Mouse (Mus musculus) embryonic facial prominence, embryonic 12.5 days (tissue): ENCODE results near the gene Matn1. TPM values are rescaled to one million over a fixed set of nuclear protein-coding genes. Genes with fewer than 3 reads are reported as not detected.

Experiments
- ATAC-seq: fragments of 200-750 bp; cut with Nextera tagmentation; 2 replicates; pipeline ENCODE4 v1.8.0; 2017; ENCODE audit not compliant: insufficient number of reproducible peaks, insufficient read depth, low FRiP score, low TSS enrichment
- H3K27ac ChIP-seq: fragments of 300-500 bp; sonication (generic); 2 replicates; pipeline ENCODE4 v1.5.1; 2016; ENCODE audit warnings: mild to moderate bottlenecking
- H3K27me3 ChIP-seq: fragments of 300-500 bp; sonication (generic); 2 replicates; pipeline ENCODE4 v1.6.1; 2016; ENCODE audit warnings: mild to moderate bottlenecking, moderate library complexity
- H3K36me3 ChIP-seq: fragments of 300-500 bp; sonication (generic); 2 replicates; pipeline ENCODE4 v1.6.1; 2016; ENCODE audit warnings: mild to moderate bottlenecking
- H3K4me1 ChIP-seq: fragments of 300-500 bp; sonication (generic); 2 replicates; pipeline ENCODE4 v1.6.1; 2016
- H3K4me2 ChIP-seq: fragments of 300-500 bp; sonication (generic); replicated peaks from 2 replicates; pipeline ENCODE4 v1.6.1; 2016; ENCODE audit warnings: mild to moderate bottlenecking, moderate library complexity
- H3K4me3 ChIP-seq: fragments of 300-500 bp; sonication (generic); 2 replicates; pipeline ENCODE4 v1.5.1; 2016; ENCODE audit warnings: mild to moderate bottlenecking
- H3K9ac ChIP-seq: fragments of 300-500 bp; sonication (generic); 2 replicates; pipeline ENCODE4 v1.6.1; 2016; ENCODE audit warnings: mild to moderate bottlenecking, moderate library complexity
- H3K9me3 ChIP-seq: fragments of 300-500 bp; sonication (generic); 2 replicates; pipeline ENCODE4 v1.6.1; 2016; ENCODE audit warnings: mild to moderate bottlenecking, moderate library complexity
- WGBS: fragments of 180-500 bp; shearing (Covaris S2); methylation state at CpG from one replicate; pipeline ENCODE4 v1.1.7; 2016; 5-methylcytosine and 5-hydroxymethylcytosine counted together
- polyA plus RNA-seq: library from polyadenylated mRNA; unstranded; fragments of >200 nt; fragmentation: Nextera tagmentation; extraction: Ambion mirVana; gene quantifications from 2 replicates; pipeline ENCODE4 v1.2.1, GENCODE M21; 2016

The Matn1 gene
- polyA plus RNA-seq, 1 experiment from 2014 or later: 4.2 TPM

- no peak overlapping the region for H3K9ac ChIP-seq
- no peak overlapping the region for H3K4me2 ChIP-seq
- no peaks in the 10 kb centered on the region for H3K4me1 ChIP-seq
- WGBS: 82% methylated on average over 10 of the region's 10 CpGs
- no peak for ATAC-seq
- no peaks in the 10 kb centered on the region for H3K36me3 ChIP-seq
- no peaks in the 10 kb centered on the region for H3K27me3 ChIP-seq
- H3K27ac ChIP-seq: no peak overlapping the region
- H3K9me3 ChIP-seq: no peaks in the 10 kb centered on the region
- no peak overlapping the region for H3K4me3 ChIP-seq
These were observed 13.0 kb downstream of the Matn1 start for GRCm38 (mm10) chr4:130957156-130957555.

DNA sequence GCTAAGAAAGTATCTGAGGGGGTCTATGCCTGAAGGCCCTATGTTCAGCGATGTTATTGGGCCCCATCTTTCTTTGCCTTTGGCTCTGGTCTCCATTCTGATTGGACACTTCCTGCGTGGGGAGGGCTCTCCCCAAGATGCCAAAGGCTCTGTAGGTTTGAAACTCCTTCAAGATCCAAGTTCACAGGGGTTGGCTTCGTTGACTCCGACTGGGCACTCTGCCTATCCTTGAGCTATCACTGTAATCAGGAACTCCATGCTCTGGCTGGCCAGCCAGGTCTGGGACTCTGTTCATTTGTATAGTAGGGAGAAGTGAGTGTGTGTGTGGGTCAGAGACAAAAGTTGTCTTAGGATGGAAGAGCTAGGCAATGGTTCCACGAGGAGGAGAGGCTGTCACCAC is 14.6 kb downstream of the Matn1 start:
- Histone ChIP-seq H3K9me3 (no peaks in the 10 kb centered on the region), H3K9ac (no peak overlapping the region), H3K4me2 (no peak overlapping the region), H3K4me3 (no peak overlapping the region), H3K27ac (no peak overlapping the region), H3K27me3 (no peaks in the 10 kb centered on the region), H3K36me3 (no peaks in the 10 kb centered on the region), H3K4me1 (no peaks in the 10 kb centered on the region)
- no peak for ATAC-seq
- 73% methylated on average over 5 of the region's 5 CpGs for WGBS

- no peak for ATAC-seq
- H3K27me3 ChIP-seq: no peaks in the 10 kb centered on the region
- H3K9ac ChIP-seq: no peak overlapping the region
- H3K9me3 ChIP-seq: no peaks in the 10 kb centered on the region
- WGBS: 56% methylated on average over 6 of the region's 6 CpGs
- H3K36me3 ChIP-seq: no peaks in the 10 kb centered on the region
- H3K27ac ChIP-seq: no peak overlapping the region
- H3K4me1 ChIP-seq: no peaks in the 10 kb centered on the region
- H3K4me3 ChIP-seq: no peak overlapping the region
- H3K4me2 ChIP-seq: no peak overlapping the region
These were observed 15.5 kb downstream of the Matn1 start for GRCm38 (mm10) chr4:130959678-130960077.

DNA sequence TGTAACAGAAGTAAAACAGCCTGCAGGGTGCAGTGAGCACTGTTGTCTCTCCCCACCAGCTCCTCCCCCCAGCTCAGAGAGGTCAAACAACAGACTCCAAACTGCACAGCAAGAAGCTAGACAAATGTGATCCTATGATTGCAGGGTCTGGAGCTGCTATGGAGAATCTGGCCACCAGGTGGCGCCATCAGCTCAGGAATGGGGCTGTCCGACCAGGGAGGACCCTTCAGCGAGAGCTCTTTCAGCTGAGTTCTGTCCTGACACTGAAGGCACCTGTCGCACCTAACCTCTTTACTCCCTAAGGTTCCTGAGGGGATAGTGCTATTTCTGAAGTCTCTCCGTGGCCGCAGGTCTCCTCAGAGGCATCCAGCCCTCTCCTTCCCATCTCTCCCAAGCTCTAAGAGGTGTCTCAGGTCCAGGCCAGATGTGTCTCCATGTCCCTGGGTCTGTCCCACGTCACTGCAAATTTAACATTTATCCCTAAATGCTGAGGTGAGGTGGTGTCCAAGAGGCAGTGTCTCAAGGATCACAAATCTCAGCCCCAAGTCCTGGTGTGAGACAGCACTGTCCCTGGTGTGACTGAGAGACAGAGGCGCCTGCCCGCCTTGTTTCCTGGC is 16.0 kb downstream of the Matn1 start:
- Histone ChIP-seq H3K36me3 (no peaks in the 10 kb centered on the region), H3K27me3 (no peaks in the 10 kb centered on the region), H3K4me2 (no peak overlapping the region), H3K4me1 (no peaks in the 10 kb centered on the region), H3K9ac (no peak overlapping the region), H3K9me3 (no peaks in the 10 kb centered on the region), H3K27ac (no peak overlapping the region), H3K4me3 (no peak overlapping the region)
- 30% methylated on average over 9 of the region's 9 CpGs for WGBS
- ATAC-seq: 0 out of 2 replicates have a peak, but pooled peaks have one; percentile 59

DNA sequence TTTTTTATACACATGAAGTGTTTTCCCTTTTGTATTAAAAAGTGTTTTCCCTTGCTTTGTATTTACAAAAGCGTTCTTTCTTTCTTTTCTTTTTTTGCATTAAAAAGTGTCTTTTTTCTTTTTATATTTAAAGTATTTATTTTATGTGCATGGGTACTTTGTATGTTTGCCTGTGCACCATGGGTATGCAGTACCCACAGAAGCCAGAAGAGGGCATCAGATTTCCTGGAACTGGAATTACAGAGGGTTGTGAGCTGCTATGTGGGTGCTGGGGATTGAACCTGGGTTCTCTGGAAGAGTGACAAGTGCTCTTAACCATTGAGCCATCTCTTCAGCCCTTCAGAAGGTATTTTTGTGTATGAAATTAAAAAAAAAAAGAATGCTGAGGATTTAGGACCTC is 27.1 kb downstream of the Matn1 start:
- H3K27ac ChIP-seq: no peak overlapping the region
- ATAC-seq: no peak
- peaks cover 5% of the 10 kb centered on the region; the same call in 1 of the 2 replicates for H3K27me3 ChIP-seq
- WGBS: 97% methylated on average over 1 of the region's 1 CpGs
- no peak overlapping the region for H3K4me3 ChIP-seq
- no peak overlapping the region for H3K9ac ChIP-seq
- no peaks in the 10 kb centered on the region for H3K9me3 ChIP-seq
- H3K36me3 ChIP-seq: no peaks in the 10 kb centered on the region
- no peak overlapping the region for H3K4me2 ChIP-seq
- 0 out of 2 replicates have a peak, but pooled peaks cover 2% of the 10 kb centered on the region for H3K4me1 ChIP-seq

GRCm38 (mm10) chr4:130972421-130972829 is 28.2 kb downstream of the Matn1 start:
- H3K9ac ChIP-seq: no peak overlapping the region
- 0 out of 2 replicates have a peak, but pooled peaks cover 2% of the 10 kb centered on the region for H3K4me1 ChIP-seq
- H3K4me2 ChIP-seq: no peak overlapping the region
- no peaks in the 10 kb centered on the region for H3K9me3 ChIP-seq
- no peaks in the 10 kb centered on the region for H3K36me3 ChIP-seq
- no peak overlapping the region for H3K4me3 ChIP-seq
- 74% methylated on average over 5 of the region's 5 CpGs for WGBS
- H3K27ac ChIP-seq: no peak overlapping the region
- no peak for ATAC-seq
- peaks cover 5% of the 10 kb centered on the region; the same call in 1 of the 2 replicates for H3K27me3 ChIP-seq

DNA sequence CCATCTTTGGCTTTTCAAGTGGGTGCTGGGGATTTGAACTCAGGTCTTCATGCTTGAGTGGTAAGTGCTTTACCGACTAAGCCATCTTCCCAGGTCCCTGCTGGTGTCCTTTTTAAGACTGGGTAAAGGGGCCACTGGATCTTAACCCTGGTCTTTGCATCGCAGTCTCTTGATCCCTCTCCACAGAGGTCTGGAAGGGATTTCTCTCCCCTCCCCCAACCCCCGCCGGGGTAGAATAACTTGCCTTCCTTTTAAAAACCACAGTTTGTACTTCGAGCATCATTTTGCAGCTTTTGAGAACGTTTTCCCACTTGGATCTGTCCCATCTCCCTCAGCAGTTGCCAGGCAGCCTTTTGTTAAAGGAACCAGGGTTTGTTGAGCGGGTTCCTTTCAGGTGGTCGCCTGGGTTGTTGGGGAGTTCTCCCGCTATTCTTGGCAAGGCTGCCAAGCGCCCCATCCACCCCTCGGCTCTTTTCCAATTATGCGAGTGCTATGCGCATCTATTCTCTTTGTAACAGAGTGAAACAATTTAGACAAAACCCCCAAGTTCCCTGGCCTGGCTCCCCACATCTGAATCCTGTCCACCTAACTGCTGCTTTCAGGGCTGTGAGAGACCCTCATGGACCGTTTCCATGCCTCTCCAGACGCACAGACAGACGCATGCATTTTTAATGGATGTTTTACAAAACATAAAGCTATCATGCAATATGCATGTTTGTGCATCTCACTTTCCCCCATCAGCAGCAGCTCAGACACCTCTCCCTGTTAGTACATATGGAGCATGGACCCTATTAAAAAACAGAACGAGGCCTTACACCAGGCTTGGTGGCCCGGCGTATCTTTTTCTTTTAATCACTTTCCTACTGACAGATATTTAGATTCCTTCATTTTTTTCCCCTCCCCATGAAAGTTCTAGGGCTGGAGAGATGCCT is 29.4 kb downstream of the Matn1 start:
- H3K9me3 ChIP-seq: no peaks in the 10 kb centered on the region
- no peak for ATAC-seq
- H3K27me3 ChIP-seq: peaks cover 5% of the 10 kb centered on the region; the same call in 1 of the 2 replicates
- H3K4me1 ChIP-seq: 0 out of 2 replicates have a peak, but pooled peaks cover 2% of the 10 kb centered on the region
- no peaks in the 10 kb centered on the region for H3K36me3 ChIP-seq
- no peak overlapping the region for H3K9ac ChIP-seq
- 48% methylated on average over 19 of the region's 19 CpGs for WGBS
- peak overlapping the region; percentile 3; the same call in 1 of the 2 replicates for H3K27ac ChIP-seq
- no peak overlapping the region for H3K4me3 ChIP-seq
- H3K4me2 ChIP-seq: no peak overlapping the region

DNA sequence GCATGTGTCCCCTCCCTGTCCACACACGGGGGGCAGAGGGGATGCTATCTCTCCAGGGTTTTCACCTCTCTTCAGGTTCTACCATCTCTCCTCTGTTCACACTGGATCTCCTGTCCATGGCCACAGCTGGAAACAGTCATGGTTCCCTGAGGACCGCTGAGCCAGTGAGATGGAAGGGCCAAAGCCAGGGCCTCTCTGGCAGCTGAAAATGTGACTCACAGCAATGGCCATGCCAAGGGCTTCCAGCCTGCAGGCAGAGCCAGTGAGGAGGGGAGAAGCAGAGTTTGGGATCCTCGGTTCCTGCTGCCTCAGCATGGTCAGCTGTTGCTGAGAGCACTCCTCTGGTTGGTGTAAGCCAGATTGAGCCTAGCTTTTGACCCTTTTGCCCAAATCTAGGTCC is 34.8 kb downstream of the Matn1 start:
- H3K36me3 ChIP-seq: no peaks in the 10 kb centered on the region
- H3K27me3 ChIP-seq: peaks cover 5% of the 10 kb centered on the region; the same call in 1 of the 2 replicates
- H3K27ac ChIP-seq: no peak overlapping the region
- H3K9ac ChIP-seq: no peak overlapping the region
- ATAC-seq: no peak
- H3K4me1 ChIP-seq: no peaks in the 10 kb centered on the region
- H3K9me3 ChIP-seq: no peaks in the 10 kb centered on the region
- no peak overlapping the region for H3K4me3 ChIP-seq
- no peak overlapping the region for H3K4me2 ChIP-seq
- WGBS: 64% methylated on average over 3 of the region's 3 CpGs

DNA sequence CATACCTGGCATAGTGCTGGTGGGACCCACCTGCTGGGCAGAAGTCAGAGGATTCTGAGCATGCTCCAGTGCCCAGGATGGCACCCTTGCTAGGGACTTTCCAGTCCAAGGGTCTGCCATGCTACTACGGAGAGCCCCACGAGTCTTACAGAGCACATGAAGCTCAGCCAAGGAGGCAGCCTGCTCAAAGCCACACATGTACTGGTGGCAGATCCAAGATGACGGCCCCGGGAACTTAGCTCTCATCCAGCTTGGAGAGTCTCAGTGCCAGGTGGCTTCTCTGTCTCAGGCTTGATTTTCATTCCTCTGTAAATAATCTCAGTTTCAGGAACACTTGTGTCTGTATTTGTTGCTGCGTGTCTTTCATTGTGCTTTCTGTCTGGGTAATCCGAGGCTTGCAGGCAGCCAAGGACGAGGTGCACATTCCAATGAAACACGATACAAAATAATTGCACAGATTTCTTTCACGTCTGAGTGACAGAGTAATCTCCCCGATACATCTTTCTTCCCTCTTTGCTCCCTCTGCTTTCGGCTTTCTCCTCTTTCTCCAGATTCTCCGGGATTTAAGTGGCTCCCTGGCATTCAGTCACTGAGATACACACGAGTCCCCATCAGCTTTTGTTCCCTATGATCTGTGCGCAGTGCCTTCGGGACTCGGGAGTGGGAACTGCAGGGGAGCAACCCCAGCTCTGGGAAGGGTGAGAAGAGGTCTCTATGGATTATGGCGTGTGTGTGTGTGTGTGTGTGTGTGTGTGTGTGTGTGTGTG is 40.4 kb downstream of the Matn1 start:
- Histone ChIP-seq H3K27me3 (no peaks in the 10 kb centered on the region), H3K36me3 (no peaks in the 10 kb centered on the region), H3K27ac (no peak overlapping the region), H3K4me2 (no peak overlapping the region), H3K9ac (no peak overlapping the region), H3K4me3 (no peak overlapping the region), H3K4me1 (peaks cover 5% of the 10 kb centered on the region; the same call in 1 of the 2 replicates), H3K9me3 (no peaks in the 10 kb centered on the region)
- ATAC-seq: no peak
- 36% methylated on average over 17 of the region's 17 CpGs for WGBS

- Histone ChIP-seq H3K27me3 (no peaks in the 10 kb centered on the region), H3K4me3 (no peak overlapping the region), H3K4me2 (no peak overlapping the region), H3K4me1 (peaks cover 5% of the 10 kb centered on the region; the same call in 1 of the 2 replicates), H3K27ac (no peak overlapping the region), H3K9ac (no peak overlapping the region), H3K36me3 (no peaks in the 10 kb centered on the region), H3K9me3 (no peaks in the 10 kb centered on the region)
- WGBS: 82% methylated on average over 4 of the region's 4 CpGs
- no peak for ATAC-seq
These were observed 42.9 kb downstream of the Matn1 start for GRCm38 (mm10) chr4:130987046-130987445.

DNA sequence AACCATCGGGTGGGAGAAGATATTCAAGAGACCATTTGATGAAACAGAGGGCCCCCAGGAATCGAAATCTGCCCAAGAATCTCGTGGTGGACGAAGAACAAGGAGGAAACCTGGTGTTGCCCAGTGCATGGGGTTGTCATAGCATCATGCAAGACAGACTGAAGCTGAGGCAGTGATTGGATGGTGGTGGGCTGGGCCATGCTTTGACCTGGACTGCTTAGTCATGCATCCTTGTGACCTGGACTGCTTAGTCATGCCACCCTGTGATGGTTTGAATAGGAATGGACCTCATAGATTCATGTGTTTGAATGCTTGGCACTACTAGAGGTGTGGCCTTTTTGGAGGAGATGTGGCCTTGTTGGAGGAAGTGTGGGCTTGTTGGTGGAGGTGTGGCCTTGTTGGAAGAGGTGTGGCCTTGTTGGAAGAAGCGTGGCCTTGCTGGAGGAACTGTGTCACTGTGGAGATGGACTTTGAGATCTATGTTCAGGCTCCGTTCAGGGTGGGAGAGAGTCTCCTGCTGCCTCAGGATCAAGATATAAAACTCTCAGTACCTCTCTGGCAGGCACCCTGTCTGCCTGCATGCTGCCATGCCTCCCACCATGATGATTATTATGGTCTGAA is 44.1 kb downstream of the Matn1 start:
- Histone ChIP-seq H3K9ac (no peak overlapping the region), H3K27ac (no peak overlapping the region), H3K9me3 (no peaks in the 10 kb centered on the region), H3K36me3 (no peaks in the 10 kb centered on the region), H3K4me1 (peaks cover 5% of the 10 kb centered on the region; the same call in 1 of the 2 replicates), H3K4me3 (no peak overlapping the region), H3K27me3 (no peaks in the 10 kb centered on the region), H3K4me2 (no peak overlapping the region)
- WGBS: 81% methylated on average over 6 of the region's 6 CpGs
- no peak for ATAC-seq
